Mouse (Mus musculus) heart, adult 2 months (tissue): ENCODE results near the gene Zfp956. TPM values are rescaled to one million over a fixed set of nuclear protein-coding genes. Genes with fewer than 3 reads are reported as not detected.

Experiments used
- DNase-seq, 2 experiments: peaks; one replicate each; pipeline ENCODE4 v3.0.0; 2021
- H3K27ac ChIP-seq: fragments of 200-600 bp; 2 replicates; pipeline ENCODE4 v1.8.1; 2022
- H3K27me3 ChIP-seq: fragments of 200-500 bp; 2 replicates; pipeline ENCODE4 v1.6.1; 2012; ENCODE audit warnings: mild to moderate bottlenecking, low read length, inconsistent platforms, mixed read lengths; ENCODE audit not compliant: control insufficient read depth, insufficient read depth
- H3K36me3 ChIP-seq: fragments of 200-500 bp; 2 replicates; pipeline ENCODE4 v1.6.1; 2012; ENCODE audit warnings: low read length, inconsistent platforms; ENCODE audit not compliant: control insufficient read depth, insufficient read depth
- H3K4me1 ChIP-seq: fragments of 200-500 bp; 2 replicates; pipeline ENCODE4 v1.6.1; 2011; ENCODE audit warnings: low read length; ENCODE audit not compliant: control insufficient read depth, insufficient read depth
- H3K4me3 ChIP-seq: fragments of 200-600 bp; 2 replicates; pipeline ENCODE4 v1.8.1; 2022
- H3K79me2 ChIP-seq: fragments of 200-500 bp; replicated peaks from 2 replicates; pipeline ENCODE4 v1.6.1; 2012; ENCODE audit warnings: mild to moderate bottlenecking, inconsistent platforms, low read length, moderate library complexity, mixed read lengths; ENCODE audit not compliant: control insufficient read depth, insufficient read depth
- H3K9ac ChIP-seq: fragments of 200-500 bp; 2 replicates; pipeline ENCODE4 v1.6.1; 2012; ENCODE audit warnings: low read depth, mild to moderate bottlenecking, control low read depth, inconsistent platforms, low read length, mixed read lengths
- CTCF ChIP-seq: fragments of 200-600 bp; IDR thresholded peaks from 2 replicates; pipeline ENCODE4 v1.8.1; 2022; ENCODE audit warnings: antibody characterized with exemption, mild to moderate bottlenecking, moderate library complexity
- EP300 ChIP-seq: fragments of 200-500 bp; IDR thresholded peaks from 2 replicates; pipeline ENCODE4 v1.6.1; 2011; ENCODE audit warnings: low read depth, low read length, control low read depth; ENCODE audit not compliant: insufficient read depth
- POLR2A ChIP-seq: fragments of 200-500 bp; IDR thresholded peaks from 2 replicates; pipeline ENCODE4 v1.6.1; 2011; ENCODE audit warnings: mild to moderate bottlenecking, low read depth, low read length, control low read depth; ENCODE audit not compliant: insufficient read depth
- WGBS: fragments of 180-500 bp; shearing (Covaris S2); methylation state at CpG from one replicate; pipeline ENCODE4 v1.1.7; 2018; 5-methylcytosine and 5-hydroxymethylcytosine counted together
- intact Hi-C: fragments of 180-260 bp; cut with DNase I; formaldehyde crosslinking; loops from one replicate; pipeline ENCODE4 v1.15.1; 2025
- polyA plus RNA-seq: library from polyadenylated mRNA; depleted of rRNA; stranded (reverse); fragments of >200 nt; gene quantifications from 2 replicates; pipeline ENCODE4 v1.2.3, GENCODE M21; 2012
- total RNA-seq, 2 experiments: library from RNA; stranded (reverse); gene quantifications; 2 replicates each; pipeline ENCODE4 v1.2.3; 2021

The Zfp956 gene
- total and polyA plus RNA-seq, 3 experiments: 1.1 to 3.3 (median 1.7) TPM

DNA sequence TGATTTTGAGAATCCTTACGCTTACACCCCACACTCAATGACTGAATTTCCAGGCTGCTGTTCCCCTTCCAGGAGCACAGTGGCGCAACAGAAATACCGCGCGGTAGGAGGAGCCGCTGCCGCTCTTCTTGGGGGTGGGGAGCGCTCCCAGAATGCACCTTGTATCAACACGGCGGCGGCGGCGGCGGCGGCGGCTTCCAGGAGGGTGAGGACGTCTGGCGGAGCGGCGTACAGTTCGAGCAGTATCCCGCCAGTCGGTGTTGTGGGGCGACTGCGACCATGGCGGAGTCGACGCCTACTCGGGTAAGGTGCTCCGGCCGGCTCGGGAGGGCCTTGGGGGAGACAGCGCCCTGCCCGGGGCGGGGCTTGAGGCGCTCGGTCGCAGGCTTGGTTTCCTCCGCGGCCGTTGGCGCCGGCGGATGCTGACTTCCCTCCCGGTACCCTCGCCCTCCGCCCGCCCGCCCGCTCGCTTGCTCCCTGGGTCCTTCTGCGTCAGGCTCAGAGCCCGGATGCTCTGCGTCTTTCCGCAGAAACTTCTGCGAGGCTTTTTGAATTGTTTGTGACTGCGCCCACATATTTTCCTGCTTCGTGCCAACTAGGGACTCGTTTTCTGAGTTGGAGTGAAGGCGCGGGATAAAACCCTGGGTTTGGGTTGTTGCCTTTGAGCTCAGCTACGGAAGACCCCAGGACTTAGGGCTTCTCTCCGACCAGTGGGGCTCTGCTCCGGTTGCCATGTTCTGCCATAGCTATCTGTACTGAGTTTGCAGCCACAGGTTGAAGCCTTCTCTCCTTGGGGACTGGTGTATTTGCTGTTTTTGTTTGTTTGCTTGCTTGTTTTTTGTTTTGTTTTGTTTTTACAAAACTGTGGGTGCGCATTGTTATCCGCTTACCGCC lies 32.5 kb upstream of the Zfp956 start, which contains the start of gene Zfp212:
TSS of gene Zfp212 (plus strand) at position 30 of the 894 bp plus-strand sequence.
- 0 out of 2 replicates have a peak, but pooled peaks cover 6% of the 10 kb centered on the region for H3K79me2 ChIP-seq
- peaks cover 9% of the 10 kb centered on the region for H3K36me3 ChIP-seq
- TF ChIP-seq CTCF (peak; percentile 86), POLR2A (peak; percentile 65), EP300 (peak; percentile 56; the same call in 1 of the 2 replicates)
- H3K27me3 ChIP-seq: no peaks in the 10 kb centered on the region
- under 1% methylated on average over 67 of the region's 67 CpGs for WGBS
- DNase-seq: peak; percentile 91
- intact Hi-C loops: loop anchor here (1.0 to 5.0 kb wide), 4 partner anchors 32 to 128 kb away; partner anchors contain the start of genes Zfp282, Zfp398, Zfp777 and Zfp956
- peak within 1 kb of the TSS; percentile 99 for H3K9ac ChIP-seq
- peak within 1 kb of the TSS; percentile 96 for H3K27ac ChIP-seq
- H3K4me3 ChIP-seq: peak within 1 kb of the TSS; percentile 70
- H3K4me1 ChIP-seq: peaks cover 5% of the 10 kb centered on the region

DNA sequence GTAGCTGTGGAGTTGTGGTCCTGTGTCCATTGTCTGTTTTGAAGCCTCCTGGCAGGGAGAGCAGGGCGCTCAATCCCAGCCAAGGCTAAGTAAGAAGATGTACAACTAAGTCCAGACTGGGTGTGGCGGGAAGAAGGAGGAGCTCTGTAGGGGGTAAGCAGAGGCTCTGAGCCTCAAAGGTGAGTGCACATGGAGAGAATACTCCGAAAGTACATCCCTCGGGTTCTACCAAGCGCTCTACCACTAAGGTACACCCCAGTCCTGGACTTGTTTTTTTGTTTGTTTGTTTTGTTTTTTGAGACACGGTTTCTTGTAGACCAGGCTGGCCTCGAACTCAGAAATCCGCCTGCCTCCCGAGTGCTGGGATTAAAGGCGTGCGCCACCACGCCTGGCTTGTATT lies 10.7 kb upstream of the Zfp956 start:
- Histone ChIP-seq H3K4me1 (no peaks in the 10 kb centered on the region; the same call in 1 of the 2 replicates), H3K79me2 (no peaks in the 10 kb centered on the region), H3K27me3 (no peaks in the 10 kb centered on the region; the same call in 1 of the 2 replicates), H3K27ac (no peak overlapping the region), H3K9ac (no peak overlapping the region), H3K4me3 (peak overlapping the region; percentile 48), H3K36me3 (no peaks in the 10 kb centered on the region)
- 44% methylated on average over 12 of the region's 12 CpGs for WGBS
- TF ChIP-seq CTCF: no peak
- TF ChIP-seq POLR2A: no peak
- no peak for TF ChIP-seq EP300
- intact Hi-C loops: no loop called here
- DNase-seq: no peak

DNA sequence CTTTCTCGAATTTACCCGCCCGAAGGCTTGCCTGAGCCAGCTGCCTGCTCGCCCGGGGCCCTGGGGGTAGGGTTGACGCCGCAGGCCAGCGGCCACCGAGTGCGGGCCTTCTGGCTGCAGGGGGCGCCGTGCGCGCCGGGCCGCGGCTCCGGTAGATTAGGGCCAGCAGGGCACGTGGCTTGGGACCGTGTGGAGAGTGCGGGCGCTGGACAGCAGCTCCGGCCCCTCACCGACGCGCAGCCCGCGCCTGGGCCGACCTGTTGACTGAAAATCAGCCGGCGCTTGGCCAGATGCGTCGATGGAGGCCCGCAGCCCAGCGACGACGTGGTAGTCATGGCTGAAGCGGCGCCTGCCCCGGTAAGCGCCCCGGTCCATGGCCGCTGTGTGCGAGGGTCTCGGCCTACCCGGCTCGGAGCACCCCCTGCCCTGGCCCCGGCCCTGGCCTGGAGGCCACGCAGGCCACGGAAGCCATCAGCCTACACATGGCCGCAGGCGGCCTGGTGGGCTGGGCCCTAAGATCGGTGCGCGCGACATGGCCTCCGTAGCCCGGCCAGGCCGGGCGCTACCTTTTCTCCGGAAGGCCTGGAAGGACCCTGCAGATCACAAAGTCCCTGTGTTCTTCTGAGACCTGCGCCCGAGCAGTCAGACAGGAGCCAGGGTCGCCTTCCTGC lies 10.0 kb upstream of the Zfp956 start:
- intact Hi-C loops: no loop called here
- Histone ChIP-seq H3K4me1 (no peaks in the 10 kb centered on the region; the same call in 1 of the 2 replicates), H3K9ac (peak overlapping the region; percentile 72), H3K36me3 (no peaks in the 10 kb centered on the region), H3K27ac (no peak overlapping the region), H3K4me3 (peak overlapping the region; percentile 48), H3K79me2 (no peaks in the 10 kb centered on the region), H3K27me3 (no peaks in the 10 kb centered on the region; the same call in 1 of the 2 replicates)
- 14% methylated on average over 64 of the region's 64 CpGs for WGBS
- DNase-seq: peak; percentile 78
- no peak for TF ChIP-seq POLR2A
- peak; percentile 71 for TF ChIP-seq CTCF
- TF ChIP-seq EP300: no peak

DNA sequence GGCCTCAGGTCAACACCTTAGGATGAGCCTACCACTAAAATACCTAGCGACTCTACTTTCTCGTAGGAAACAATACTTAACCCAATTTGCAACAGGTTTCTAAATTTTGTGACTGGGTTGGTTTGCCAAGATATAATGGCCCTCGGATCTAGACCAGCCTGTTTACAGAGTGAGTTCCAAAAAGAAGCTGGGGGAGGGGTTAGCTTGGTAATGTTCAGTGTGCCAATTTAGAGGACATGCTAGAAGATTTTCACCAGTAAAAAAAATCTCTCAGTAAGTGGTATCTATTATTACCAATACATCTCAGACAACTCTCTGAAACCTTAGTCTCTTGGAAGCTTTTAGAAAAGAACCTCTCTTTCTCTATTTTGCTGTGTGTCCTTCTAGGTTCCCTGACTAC lies 9.5 kb upstream of the Zfp956 start:
- Histone ChIP-seq H3K4me3 (no peak overlapping the region), H3K79me2 (no peaks in the 10 kb centered on the region), H3K27me3 (no peaks in the 10 kb centered on the region; the same call in 1 of the 2 replicates), H3K27ac (no peak overlapping the region), H3K36me3 (no peaks in the 10 kb centered on the region), H3K9ac (no peak overlapping the region), H3K4me1 (no peaks in the 10 kb centered on the region; the same call in 1 of the 2 replicates)
- intact Hi-C loops: no loop called here
- no peak for DNase-seq
- 85% methylated on average over 3 of the region's 3 CpGs for WGBS
- no peak for TF ChIP-seq CTCF

DNA sequence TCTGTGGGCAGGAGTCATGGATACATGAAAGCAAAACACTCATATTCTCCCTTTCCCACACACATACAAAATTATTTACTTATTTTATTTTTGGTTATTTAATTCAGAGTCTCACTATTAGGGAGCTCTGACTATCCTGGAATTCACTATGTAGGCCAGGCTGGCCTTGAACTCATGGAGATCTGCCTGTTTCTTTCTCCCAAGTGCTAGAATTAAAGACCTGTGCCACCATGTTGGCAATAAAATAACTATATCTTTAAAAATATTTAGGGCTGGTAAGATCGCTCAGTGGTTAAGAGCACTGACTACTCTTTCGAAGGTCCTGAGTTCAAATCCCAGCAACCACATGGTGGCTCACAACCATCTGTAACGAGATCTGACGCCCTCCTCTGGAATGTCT lies 5.8 kb upstream of the Zfp956 start:
- intact Hi-C loops: no loop called here
- no peak overlapping the region for H3K4me3 ChIP-seq
- no peaks in the 10 kb centered on the region for H3K79me2 ChIP-seq
- WGBS: 93% methylated on average over 4 of the region's 4 CpGs
- no peak for DNase-seq
- no peaks in the 10 kb centered on the region; the same call in 1 of the 2 replicates for H3K27me3 ChIP-seq
- H3K9ac ChIP-seq: no peak overlapping the region
- H3K4me1 ChIP-seq: no peaks in the 10 kb centered on the region; the same call in 1 of the 2 replicates
- no peak for TF ChIP-seq EP300
- TF ChIP-seq POLR2A: no peak
- TF ChIP-seq CTCF: no peak
- H3K27ac ChIP-seq: no peak overlapping the region
- H3K36me3 ChIP-seq: no peaks in the 10 kb centered on the region
